Mouse (Mus musculus) megakaryocyte, embryonic 14.5 days (primary cell): Measurements from ENCODE around the gene Bri3bp.

Source experiments
- FLI1 ChIP-seq: IDR thresholded peaks from 2 replicates; pipeline ENCODE4 v1.6.1; 2012; ENCODE audit warnings: low read length, inconsistent platforms, mixed read lengths
- GATA1 ChIP-seq: IDR thresholded peaks from 3 replicates; pipeline ENCODE4 v1.6.1; 2012; ENCODE audit warnings: mixed read lengths, low read length, inconsistent platforms, borderline replicate concordance

DNA sequence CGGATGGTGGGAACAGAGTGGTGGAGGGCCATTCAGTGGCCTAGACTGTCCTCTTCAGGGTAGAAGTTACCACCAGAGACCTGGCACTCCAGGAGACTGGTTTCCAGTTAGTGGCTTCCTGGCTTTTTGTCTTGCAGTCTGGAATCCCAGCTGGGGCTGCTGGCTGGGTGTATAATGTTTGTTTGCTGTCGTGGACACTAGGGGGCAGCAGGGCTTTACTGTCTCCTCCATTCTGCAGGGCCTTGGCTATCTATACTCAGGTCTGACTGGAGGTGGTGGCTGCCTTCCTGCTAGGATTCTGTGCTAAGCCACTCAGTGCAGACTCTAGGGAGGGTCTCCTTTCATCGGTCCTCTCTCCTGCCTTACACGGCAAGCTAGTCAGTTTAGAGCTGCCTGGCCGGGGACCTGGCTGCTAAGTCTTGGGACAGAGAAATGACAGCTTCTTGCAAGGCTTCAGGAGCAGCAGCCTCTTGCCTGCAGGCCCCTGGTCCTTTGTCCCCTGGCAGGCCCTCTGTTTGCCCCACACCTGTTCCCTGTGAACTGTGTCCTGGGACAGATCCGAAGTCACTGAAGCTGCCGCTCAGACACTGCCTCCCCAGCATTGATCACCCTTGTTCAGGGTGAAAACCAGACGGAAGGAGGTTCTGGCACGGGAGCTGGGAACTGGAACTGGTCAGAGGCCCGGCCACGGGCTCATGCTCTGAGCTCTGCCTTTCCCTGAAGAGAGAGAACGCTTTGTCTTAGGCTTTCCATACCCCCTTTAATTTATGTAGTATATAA lies 56.6 kb downstream of the Bri3bp start:
- TF ChIP-seq GATA1 (no peak), FLI1 (no peak)
